Mouse (Mus musculus): ENCODE results near the gene Csn2.

Csn2 gene

DNA sequence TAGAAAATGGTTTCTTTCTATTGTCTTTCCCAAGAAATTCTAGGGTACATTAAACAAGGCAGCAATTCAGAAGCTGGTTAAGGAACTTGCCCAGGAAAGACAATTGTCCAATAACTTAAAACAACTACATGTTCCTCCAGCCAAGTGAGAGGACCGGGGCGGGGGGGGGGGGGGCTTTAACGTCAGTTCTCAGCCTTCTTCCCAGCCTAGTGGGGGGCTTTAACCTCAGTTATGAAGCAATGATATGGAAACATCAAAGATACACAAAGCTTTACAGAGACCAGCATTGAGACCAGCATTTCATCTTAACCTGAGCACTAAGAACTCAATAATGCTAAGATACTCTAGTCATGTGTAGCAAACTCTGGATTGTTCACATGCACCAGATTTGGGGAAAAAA, at the start of gene Csn2:
Gene Csn2 (minus strand): TSS at position 101 of the 400 bp plus-strand sequence.
- DNase-seq (ENCODE audit: low read depth), result no peak

DNA sequence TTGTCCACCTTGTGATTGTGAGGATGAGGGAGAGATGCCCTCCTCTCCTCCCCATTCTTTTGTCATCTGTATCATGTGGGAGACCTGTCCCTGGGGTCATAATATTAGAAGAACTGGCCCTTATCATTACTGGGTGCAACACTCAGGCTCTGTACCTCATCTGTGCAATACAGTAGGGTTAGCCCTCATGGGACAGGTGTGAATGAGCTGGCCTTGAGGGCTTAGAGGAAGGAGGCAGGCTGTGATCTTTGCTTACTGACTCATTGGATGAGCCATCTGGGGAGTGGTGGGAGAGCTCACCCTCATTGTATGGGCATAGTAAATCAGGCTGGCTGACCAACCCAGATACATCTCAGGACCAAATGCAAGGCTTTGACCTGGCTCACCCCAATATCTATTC, 35.4 kb upstream of the Csn2 start:
- no peak for DNase-seq (ENCODE audit: low read depth)

DNA sequence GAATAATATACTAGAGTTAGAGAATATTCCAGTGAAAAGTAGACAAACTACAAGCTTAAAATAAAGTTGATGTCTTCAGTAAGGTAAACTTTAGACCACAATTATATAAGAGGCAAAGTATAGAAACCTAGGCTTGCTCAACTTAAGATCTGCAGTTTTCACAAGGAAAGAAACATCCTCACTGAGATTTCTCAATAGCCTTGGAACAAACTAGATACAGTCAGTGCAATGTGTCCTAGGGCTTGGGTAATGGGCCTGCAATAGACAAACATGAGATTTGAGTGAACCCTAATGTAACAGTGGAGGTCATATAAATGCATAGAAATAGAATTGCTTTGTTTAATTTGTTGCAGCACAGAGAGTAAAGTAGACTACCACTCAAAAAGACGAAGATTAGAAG, 6.5 kb upstream of the Csn2 start:
- DNase-seq (ENCODE audit: low read depth), result no peak

DNA sequence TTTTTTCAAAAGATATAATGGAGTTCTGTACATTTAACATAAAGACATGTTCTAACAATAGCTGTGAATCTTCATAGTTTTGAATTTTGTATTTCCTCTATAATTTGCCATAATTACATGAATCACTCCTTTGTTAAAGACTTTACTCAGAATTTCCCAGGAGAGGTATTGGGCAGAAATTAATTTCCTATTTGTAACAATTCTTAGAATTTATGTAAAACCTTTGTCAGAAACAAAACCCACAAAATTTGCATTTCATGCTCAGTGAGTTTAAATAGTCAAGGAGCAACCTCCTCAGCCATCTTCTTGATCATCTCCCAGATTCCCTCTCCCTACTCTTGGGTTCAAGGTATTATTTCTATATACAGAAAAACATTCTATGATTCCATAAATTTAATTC, 33.5 kb downstream of the Csn2 start, which contains the start of gene Csn1s1:
Gene Csn1s1 (plus strand): TSS at position 301 of the 400 bp plus-strand sequence.
- DNase-seq (ENCODE audit: low read depth), result no peak

DNA sequence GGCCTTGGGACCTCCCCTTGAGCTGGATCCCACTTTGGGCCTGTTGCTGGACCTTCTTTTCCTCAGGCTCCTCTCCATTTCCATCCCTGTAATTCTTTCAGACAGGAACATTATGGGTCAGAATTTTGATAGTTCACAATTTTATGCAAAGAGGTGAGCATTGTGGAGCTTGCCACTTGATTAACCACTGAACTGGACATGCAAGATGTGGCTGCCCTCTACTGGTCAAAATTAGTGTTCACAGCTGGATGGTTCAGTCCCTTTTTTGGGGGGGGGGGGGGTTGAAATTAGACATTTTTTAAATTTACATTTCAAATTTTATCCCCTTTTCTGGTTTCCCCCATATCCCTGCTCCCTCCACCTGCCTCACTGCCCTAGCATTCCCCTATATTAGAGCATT, 56.6 kb downstream of the Csn2 start:
- no peak for DNase-seq (ENCODE audit: low read depth)
